Mouse (Mus musculus) layer of hippocampus, adult 9-10 months (tissue): ENCODE data around the gene Slc15a3.

Experiments used
- DNase-seq: peaks from one replicate; pipeline ENCODE4 v3.0.0; 2022; ENCODE audit warnings: low spot score

The Slc15a3 gene

GRCm38 (mm10) chr19:10869886-10870527 lies 30.5 kb downstream of the Slc15a3 start, which contains the start of gene Tmem132a:
Gene Tmem132a (minus strand): TSS chr19:10869940.
- no peak for DNase-seq

GRCm38 (mm10) chr19:10870676-10871075 lies 31.1 kb downstream of the Slc15a3 start:
- DNase-seq: no peak

GRCm38 (mm10) chr19:10871328-10871961 lies 31.9 kb downstream of the Slc15a3 start:
- DNase-seq: no peak

- no peak for DNase-seq
Measured at GRCm38 (mm10) chr19:10878201-10878837, 38.8 kb downstream of the Slc15a3 start.

GRCm38 (mm10) chr19:10880085-10880974 lies 40.8 kb downstream of the Slc15a3 start:
- no peak for DNase-seq

- no peak for DNase-seq
Measured at GRCm38 (mm10) chr19:10880975-10881425, 41.5 kb downstream of the Slc15a3 start.

GRCm38 (mm10) chr19:10881426-10882154 lies 42.1 kb downstream of the Slc15a3 start, which contains the start of gene Tmem109:
Gene Tmem109 (minus strand): TSS chr19:10882001.
- DNase-seq: peak; percentile 88

GRCm38 (mm10) chr19:10892201-10892600 lies 52.7 kb downstream of the Slc15a3 start:
- no peak for DNase-seq

GRCm38 (mm10) chr19:10895016-10895528 lies 55.5 kb downstream of the Slc15a3 start, which contains the start of gene Prpf19:
Gene Prpf19 (plus strand): TSS chr19:10895231.
- DNase-seq: peak; percentile 95

- DNase-seq: no peak
Measured at GRCm38 (mm10) chr19:10895708-10896107, 56.2 kb downstream of the Slc15a3 start.

GRCm38 (mm10) chr19:10896849-10897248 lies 57.3 kb downstream of the Slc15a3 start:
- DNase-seq: no peak

GRCm38 (mm10) chr19:10897491-10897890 lies 58.0 kb downstream of the Slc15a3 start:
- no peak for DNase-seq

GRCm38 (mm10) chr19:10900315-10900714 lies 60.8 kb downstream of the Slc15a3 start:
- no peak for DNase-seq

GRCm38 (mm10) chr19:10901046-10901445 lies 61.5 kb downstream of the Slc15a3 start:
- DNase-seq: no peak

- DNase-seq: no peak
Measured at GRCm38 (mm10) chr19:10904512-10904911, 65.0 kb downstream of the Slc15a3 start.

- peak; percentile 7 for DNase-seq
Measured at GRCm38 (mm10) chr19:10904927-10905727, 65.6 kb downstream of the Slc15a3 start.

GRCm38 (mm10) chr19:10905728-10906000 lies 66.1 kb downstream of the Slc15a3 start:
- DNase-seq: no peak

GRCm38 (mm10) chr19:10907891-10908290 lies 68.4 kb downstream of the Slc15a3 start:
- peak; percentile 50 for DNase-seq
